Mouse (Mus musculus) liver, embryonic 14.5 days (tissue): ENCODE data around the gene Atxn1.

Experiments used
- CTCF ChIP-seq: IDR thresholded peaks from 2 replicates; pipeline ENCODE4 v1.5.1; 2016; ENCODE audit warnings: antibody characterized with exemption, low read depth, control low read depth
- EP300 ChIP-seq: IDR thresholded peaks from 2 replicates; pipeline ENCODE4 v1.6.1; 2016; ENCODE audit warnings: antibody characterized with exemption, low read depth

DNA sequence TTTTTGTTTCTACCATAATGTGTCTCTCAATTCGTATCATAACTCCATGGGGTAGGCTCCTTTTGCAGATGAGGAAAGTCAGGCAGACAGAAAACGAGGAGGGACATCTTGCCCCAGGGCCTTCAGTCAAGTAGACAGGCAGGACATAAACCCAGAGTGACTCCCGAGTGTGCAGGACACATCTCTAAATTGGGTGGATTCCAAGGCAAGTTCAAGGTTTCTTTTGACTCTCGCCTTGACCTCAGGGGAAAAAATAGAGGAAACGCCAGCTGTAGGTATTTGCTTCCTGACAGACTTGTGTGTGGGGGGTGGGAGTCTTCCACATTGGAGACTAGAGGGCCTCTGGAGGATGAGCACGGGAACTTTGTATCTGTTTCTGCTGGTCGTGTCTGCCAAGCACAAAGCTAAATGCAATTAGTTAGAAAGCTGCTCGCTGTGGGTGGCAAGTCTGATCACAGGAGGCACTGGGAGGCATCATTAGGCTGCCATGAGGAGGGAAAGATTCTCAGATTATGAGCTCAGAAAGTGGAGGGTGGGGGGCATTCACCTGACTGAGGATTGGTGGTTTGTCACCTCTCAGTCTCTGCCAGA lies 449.9 kb downstream of the Atxn1 start:
- TF ChIP-seq EP300: no peak
- TF ChIP-seq CTCF: no peak
